In genomic region chr12:86888130-86889069, GRCm38 (mm10) we compare ENCODE assay signal across 8 mouse cellular contexts. TPM values are rescaled to one million over a fixed set of nuclear protein-coding genes. Genes with fewer than 3 reads are reported as not detected.
DNase-seq lines count a peak whose midpoint lies in the region; ATAC-seq lines count a peak whose summit lies in the region.

No protein-coding gene starts in this region.

- H3K27me3 ChIP-seq in erythroblast, embryonic 14.5 days (ENCODE audit: control insufficient read depth) = peaks cover 90% of the 10 kb centered on the region
- peaks cover 87% of the 10 kb centered on the region for H3K27me3 ChIP-seq in liver, embryonic 13.5 days
- H3K27me3 ChIP-seq in stomach, embryonic 15.5 days (replicated peaks) = no peaks in the 10 kb centered on the region

- H3K9ac ChIP-seq in liver, embryonic 13.5 days = peak overlapping the region; percentile 69
- H3K9ac ChIP-seq in stomach, embryonic 15.5 days = no peak overlapping the region; the same call in 1 of the 2 replicates

- no peak for ATAC-seq in erythroblast, adult 5-6 weeks (replicated peaks; ENCODE audit: low FRiP score, poor library complexity, severe bottlenecking)
- ATAC-seq in liver, embryonic 13.5 days (ENCODE audit: low read depth) = peak; percentile 29
- ATAC-seq in stomach, embryonic 15.5 days (ENCODE audit: insufficient read depth, low FRiP score, low read depth) = peak; percentile 33; the same call in 1 of the 2 replicates

- WGBS in liver, embryonic 13.5 days (ENCODE audit: insufficient replicate concordance) = under 1% methylated on average over 46 of the region's 47 CpGs
- 1% methylated on average over 47 of the region's 47 CpGs for WGBS in stomach, embryonic 15.5 days

- peak overlapping the region; percentile 84 for H3K27ac ChIP-seq in liver, embryonic 13.5 days
- H3K27ac ChIP-seq in stomach, embryonic 15.5 days = peak overlapping the region; percentile 96

- H3K4me2 ChIP-seq in liver, embryonic 13.5 days = peak overlapping the region; percentile 74
- H3K4me2 ChIP-seq in stomach, embryonic 15.5 days = peak overlapping the region; percentile 53

- peak overlapping the region; percentile 32 for H3K4me3 ChIP-seq in erythroblast, embryonic 14.5 days (replicated peaks)
- H3K4me3 ChIP-seq in liver, embryonic 13.5 days (replicated peaks) = peak overlapping the region; percentile 48
- H3K4me3 ChIP-seq in stomach, embryonic 15.5 days (replicated peaks) = peak overlapping the region; percentile 35

- H3K4me1 ChIP-seq in erythroblast, embryonic 14.5 days (ENCODE audit: control insufficient read depth) = peaks cover 36% of the 10 kb centered on the region
- peaks cover 88% of the 10 kb centered on the region for H3K4me1 ChIP-seq in liver, embryonic 13.5 days (replicated peaks)
- H3K4me1 ChIP-seq in stomach, embryonic 15.5 days = peaks cover 72% of the 10 kb centered on the region

- H3K9me3 ChIP-seq in erythroblast, embryonic 14.5 days (ENCODE audit: control insufficient read depth, low read length) = peaks cover 6% of the 10 kb centered on the region; the same call in 1 of the 2 replicates
- no peaks in the 10 kb centered on the region for H3K9me3 ChIP-seq in liver, embryonic 13.5 days (replicated peaks)
- no peaks in the 10 kb centered on the region for H3K9me3 ChIP-seq in stomach, embryonic 15.5 days

- no peaks in the 10 kb centered on the region for H3K36me3 ChIP-seq in erythroblast, embryonic 14.5 days (ENCODE audit: control insufficient read depth)
- H3K36me3 ChIP-seq in liver, embryonic 13.5 days = no peaks in the 10 kb centered on the region
- H3K36me3 ChIP-seq in stomach, embryonic 15.5 days = no peaks in the 10 kb centered on the region

- peak; percentile 79 for DNase-seq in embryo, embryonic 9.5 days (ENCODE audit: extremely low spot score)
- peak; percentile 85 for DNase-seq in heart, adult 8-10 months (ENCODE audit: low spot score)
- peak; percentile 92 to 97 for DNase-seq in kidney, adult 8-10 months
- DNase-seq in liver, embryonic 13.5 days = no peak
- DNase-seq in natural killer cell, adult 2 months (ENCODE audit: low spot score in 2 of 2) = peak; percentile 65 to 74

RNA-seq across cellular contexts. Expression of gene Irf2bpl, which starts 3.8 kb away (rescaled TPM):
- polyA plus RNA-seq in erythroblast, embryonic 14.5 days (2012) = 0.04 and 0.05 TPM in 2 replicates
- total RNA-seq in erythroblast, adult 5-6 weeks (2015; ENCODE audit: low replicate concordance) = 0.21 and 0.77 TPM in 2 replicates
- 0.42 TPM in 1 of 2 replicates, not detected in the other for total RNA-seq in erythroblast, adult 5-6 weeks (2017; ENCODE audit: low replicate concordance)
- 10 to 100 TPM; 26.2 to 30.4 (median 27.8) TPM for total RNA-seq in heart, adult 8-10 months (2022)
- polyA plus RNA-seq in liver, embryonic 13.5 days (2015; fragmentation: Nextera tagmentation; extraction: Ambion mirVana) = 2.8 and 3.0 TPM in 2 replicates
- 28.4 and 29.3 TPM in 2 replicates for polyA plus RNA-seq in stomach, embryonic 15.5 days (2015; fragmentation: Nextera tagmentation; extraction: Ambion mirVana)

RNA-seq across cellular contexts. Expression of gene Cipc, which starts 58.4 kb away (rescaled TPM):
- 0.42 and 0.61 TPM in 2 replicates for polyA plus RNA-seq in erythroblast, embryonic 14.5 days (2012)
- 4.8 and 7.1 TPM in 2 replicates for total RNA-seq in erythroblast, adult 5-6 weeks (2015; ENCODE audit: low replicate concordance)
- 5.6 and 8.2 TPM in 2 replicates for total RNA-seq in erythroblast, adult 5-6 weeks (2017; ENCODE audit: low replicate concordance)
- 10 to 100 TPM; 42.4 to 53.8 (median 48.3) TPM for total RNA-seq in heart, adult 8-10 months (2022)
- polyA plus RNA-seq in liver, embryonic 13.5 days (2015; fragmentation: Nextera tagmentation; extraction: Ambion mirVana) = 11.6 and 13.6 TPM in 2 replicates
- polyA plus RNA-seq in stomach, embryonic 15.5 days (2015; fragmentation: Nextera tagmentation; extraction: Ambion mirVana) = 15.4 and 15.7 TPM in 2 replicates
